Mouse (Mus musculus): ENCODE data around the gene Trim11. TPM values are rescaled to one million over a fixed set of nuclear protein-coding genes. Genes with fewer than 3 reads are reported as not detected.

Gene Trim11
- total RNA-seq (2023) = 55.2 TPM

DNA sequence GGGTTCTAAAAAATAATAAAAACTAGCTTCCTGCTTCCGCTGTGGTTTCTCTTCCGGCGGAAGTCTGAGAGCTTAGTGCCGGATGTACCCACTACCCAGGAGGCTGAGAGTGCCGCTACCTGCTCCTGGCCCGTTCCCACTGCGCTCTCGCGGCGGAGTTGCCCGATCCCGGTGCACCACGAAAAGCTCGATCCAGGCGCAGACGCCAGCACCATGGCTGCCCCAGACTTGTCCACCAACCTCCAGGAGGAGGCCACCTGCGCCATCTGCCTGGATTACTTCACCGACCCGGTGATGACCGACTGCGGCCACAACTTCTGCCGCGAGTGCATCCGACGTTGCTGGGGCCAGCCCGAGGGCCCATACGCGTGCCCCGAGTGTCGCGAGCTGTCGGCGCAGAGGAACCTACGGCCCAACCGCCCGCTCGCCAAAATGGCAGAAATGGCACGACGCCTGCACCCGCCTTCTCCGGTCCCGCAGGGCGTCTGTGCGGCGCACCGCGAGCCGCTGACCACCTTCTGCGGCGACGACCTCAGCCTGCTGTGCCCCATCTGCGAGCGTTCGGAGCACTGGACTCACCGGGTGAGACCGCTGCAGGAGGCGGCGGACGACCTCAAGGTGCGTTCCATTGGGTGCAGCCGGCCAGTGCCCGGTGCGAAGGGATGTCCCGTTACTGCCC is at the start of gene Trim11:
Trim11 (plus strand) TSS at position 67 of the 679 bp plus-strand sequence.

DNA sequence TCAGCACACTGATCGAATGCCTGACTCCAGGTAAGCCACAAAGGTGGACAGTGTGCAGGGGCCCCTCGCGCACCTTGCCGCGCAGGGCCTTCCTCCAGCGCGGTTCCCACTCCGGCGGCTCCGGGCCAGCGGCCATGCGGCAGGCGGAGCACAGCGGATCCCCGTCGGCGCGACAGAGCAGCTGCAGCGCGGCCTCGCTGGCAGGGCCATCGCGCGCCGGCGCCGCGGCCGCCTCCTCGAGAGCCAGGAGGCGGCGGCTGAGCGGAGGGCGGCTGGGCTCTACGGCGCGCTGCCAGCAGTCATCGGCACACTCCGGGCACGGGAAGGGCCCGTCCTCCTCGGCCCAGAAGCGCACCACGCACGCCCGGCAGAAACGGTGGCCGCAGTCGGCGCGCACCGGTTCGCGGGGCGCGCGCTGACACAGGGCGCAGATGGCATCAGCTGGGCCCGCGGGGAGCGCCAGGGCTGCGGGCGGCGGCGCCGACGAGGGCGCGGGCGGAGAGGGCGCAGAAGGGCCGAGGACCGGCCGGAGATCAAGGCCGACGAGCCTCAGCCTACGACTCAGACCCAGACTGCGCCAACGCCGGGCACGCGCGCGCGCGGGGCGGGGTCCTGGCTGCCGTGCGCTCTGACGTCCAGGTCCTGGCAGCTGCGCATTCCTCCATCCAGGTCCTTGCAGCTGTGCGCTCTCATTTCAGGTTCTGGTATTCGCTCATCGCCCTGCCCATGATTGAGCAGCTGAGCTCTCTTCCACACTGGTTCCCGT is 39.4 kb upstream of the Trim11 start, which contains the start of gene Rnf187:
Rnf187 (minus strand) TSS at position 595 of the 766 bp plus-strand sequence.

DNA sequence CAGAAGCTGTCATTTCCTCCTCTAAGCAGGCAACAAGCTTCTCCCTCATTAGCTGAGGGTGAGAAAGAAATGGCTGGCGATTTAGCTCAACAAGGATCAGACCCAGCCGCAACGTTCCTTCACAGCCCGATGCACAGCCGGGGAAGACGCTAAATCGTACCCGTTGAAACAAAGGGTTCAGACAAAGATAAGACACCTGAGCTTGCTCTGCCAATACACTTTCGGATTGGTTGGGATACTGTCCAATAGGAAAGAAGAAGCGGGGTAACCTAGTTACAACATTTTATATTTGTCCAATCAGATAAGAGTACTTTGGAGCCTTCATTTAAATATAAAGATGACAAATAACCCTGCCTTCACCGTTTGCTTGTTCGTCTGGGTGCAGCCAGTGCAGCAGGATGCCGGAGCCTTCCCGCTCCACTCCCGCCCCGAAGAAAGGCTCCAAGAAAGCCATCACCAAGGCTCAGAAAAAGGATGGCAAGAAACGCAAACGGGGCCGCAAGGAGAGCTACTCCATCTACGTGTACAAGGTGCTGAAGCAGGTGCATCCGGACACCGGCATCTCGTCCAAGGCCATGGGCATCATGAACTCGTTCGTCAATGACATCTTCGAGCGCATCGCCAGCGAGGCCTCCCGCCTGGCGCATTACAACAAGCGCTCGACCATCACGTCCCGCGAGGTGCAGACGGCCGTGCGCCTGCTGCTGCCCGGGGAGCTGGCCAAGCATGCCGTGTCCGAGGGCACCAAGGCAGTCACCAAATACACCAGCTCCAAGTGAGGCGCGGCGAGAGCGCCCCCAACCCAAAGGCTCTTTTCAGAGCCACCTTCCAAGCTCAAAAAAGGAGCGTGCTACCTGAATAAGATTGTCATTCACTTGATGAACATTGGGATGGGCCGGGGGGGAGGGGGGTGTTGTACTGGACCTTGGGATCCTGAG is 29.1 kb upstream of the Trim11 start, which contains the start of gene Hist3h2ba:
Hist3h2ba (plus strand) TSS at position 379 of the 938 bp plus-strand sequence.

DNA sequence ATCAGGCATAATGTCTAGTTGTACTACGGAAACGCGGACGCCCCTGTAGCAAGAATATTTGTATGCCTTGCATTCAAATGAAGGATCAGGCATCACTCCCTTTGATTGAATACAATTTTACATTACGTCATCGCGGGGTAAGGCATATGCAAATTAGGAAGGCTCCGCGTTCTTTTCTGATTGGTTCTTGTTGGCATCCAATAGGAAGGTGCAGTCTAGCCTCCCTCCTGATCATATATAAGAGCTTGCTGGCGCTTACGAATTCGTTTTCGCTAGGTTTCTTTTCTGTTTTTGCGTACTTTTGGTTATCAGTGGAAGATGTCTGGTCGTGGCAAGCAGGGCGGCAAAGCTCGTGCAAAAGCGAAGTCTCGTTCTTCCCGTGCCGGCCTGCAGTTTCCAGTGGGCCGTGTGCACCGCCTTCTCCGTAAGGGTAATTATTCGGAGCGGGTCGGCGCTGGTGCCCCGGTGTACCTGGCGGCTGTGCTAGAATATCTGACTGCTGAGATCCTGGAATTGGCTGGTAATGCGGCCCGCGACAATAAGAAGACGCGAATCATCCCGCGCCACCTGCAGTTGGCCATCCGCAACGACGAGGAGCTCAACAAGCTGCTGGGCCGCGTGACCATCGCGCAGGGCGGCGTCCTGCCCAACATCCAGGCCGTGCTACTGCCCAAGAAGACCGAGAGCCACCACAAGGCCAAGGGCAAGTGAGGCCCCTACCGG is 23.3 kb upstream of the Trim11 start, which contains the start of the genes Hist3h2a and Trim17:
Hist3h2a (plus strand) TSS at position 266 of the 723 bp plus-strand sequence.
Trim17 (plus strand) TSS at position 266 of the 723 bp plus-strand sequence.

Other genes with a start within 250 kb of the Trim11 start
- gene Olfr317, start 238.9 kb upstream of the Trim11 start, total RNA-seq (2023) = not detected
- gene Olfr316, start 225.4 kb upstream of the Trim11 start, total RNA-seq (2023) = not detected
- not detected for gene Olfr315, start 204.9 kb upstream of the Trim11 start, total RNA-seq (2023)
- gene Olfr314, start 195.1 kb upstream of the Trim11 start, total RNA-seq (2023) = not detected
- gene Fam183b, start 176.1 kb upstream of the Trim11 start, total RNA-seq (2023) = not detected
- not detected for gene Olfr313, start 163.1 kb upstream of the Trim11 start, total RNA-seq (2023)
- not detected for gene Olfr312, start 148.9 kb upstream of the Trim11 start, total RNA-seq (2023)
- gene Olfr311, start 138.8 kb upstream of the Trim11 start, total RNA-seq (2023) = not detected
- 10.0 TPM for gene Gm12258, start 130.9 kb upstream of the Trim11 start, total RNA-seq (2023)
- gene 2810021J22Rik, start 110.9 kb upstream of the Trim11 start, total RNA-seq (2023) = 10.7 TPM
- gene Zfp39, start 73.9 kb upstream of the Trim11 start, total RNA-seq (2023) = 8.5 TPM
- 0.62 TPM for gene Btnl10, start 60.2 kb upstream of the Trim11 start, total RNA-seq (2023)
- 109 TPM for gene Rnf187, start 39.2 kb upstream of the Trim11 start, total RNA-seq (2023)
- 10.3 TPM for gene Hist3h2ba, start 29.2 kb upstream of the Trim11 start, total RNA-seq (2023)
- gene Hist3h2a, start 23.4 kb upstream of the Trim11 start, total RNA-seq (2023) = 34.6 TPM
- gene Trim17, start 23.4 kb upstream of the Trim11 start, total RNA-seq (2023) = 0.38 TPM
- 0.18 TPM for gene Obscn, start 158.3 kb downstream of the Trim11 start, total RNA-seq (2023)
- gene Iba57, start 185.6 kb downstream of the Trim11 start, total RNA-seq (2023) = 48.0 TPM
- not detected for gene Gjc2, start 205.1 kb downstream of the Trim11 start, total RNA-seq (2023)
- 29.6 TPM for gene Guk1, start 214.1 kb downstream of the Trim11 start, total RNA-seq (2023)
- gene Mrpl55, start 224.4 kb downstream of the Trim11 start, total RNA-seq (2023) = 14.7 TPM
- 24.3 TPM for gene 2310033P09Rik, start 230.2 kb downstream of the Trim11 start, total RNA-seq (2023)